Mouse (Mus musculus) thymus, adult 2 months (tissue): ENCODE measurements around the gene Lpgat1. TPM values are rescaled to one million over a fixed set of nuclear protein-coding genes. Genes with fewer than 3 reads are reported as not detected.

Experiments used
- DNase-seq: peaks from one replicate; pipeline ENCODE4 v3.0.0; 2021
- H3K27ac ChIP-seq: fragments of 200-500 bp; 2 replicates; pipeline ENCODE4 v1.5.1; 2012; ENCODE audit warnings: low read length, control low read depth; ENCODE audit not compliant: control insufficient read depth, insufficient read depth
- H3K27me3 ChIP-seq: fragments of 200-500 bp; 2 replicates; pipeline ENCODE4 v1.6.1; 2012; ENCODE audit warnings: mild to moderate bottlenecking, low read length, moderate library complexity, mixed read lengths; ENCODE audit not compliant: control insufficient read depth, insufficient read depth
- H3K36me3 ChIP-seq: fragments of 200-500 bp; 2 replicates; pipeline ENCODE4 v1.6.1; 2012; ENCODE audit warnings: mild to moderate bottlenecking, low read length, moderate library complexity; ENCODE audit not compliant: control insufficient read depth, insufficient read depth
- H3K4me1 ChIP-seq: fragments of 200-500 bp; replicated peaks from 2 replicates; pipeline ENCODE4 v1.6.1; 2012; ENCODE audit warnings: low read length; ENCODE audit not compliant: control insufficient read depth, insufficient read depth
- H3K4me3 ChIP-seq: fragments of 200-500 bp; 2 replicates; pipeline ENCODE4 v1.5.1; 2012; ENCODE audit warnings: mild to moderate bottlenecking, low read length, control low read depth, moderate library complexity; ENCODE audit not compliant: control insufficient read depth, insufficient read depth
- CTCF ChIP-seq: fragments of 200-500 bp; IDR thresholded peaks from 2 replicates; pipeline ENCODE4 v1.5.1; 2012; ENCODE audit warnings: mild to moderate bottlenecking, control low read depth, low read length, moderate library complexity, borderline replicate concordance; ENCODE audit not compliant: control insufficient read depth, poor library complexity, insufficient read depth; ENCODE audit errors: extremely low read depth
- POLR2A ChIP-seq: fragments of 200-500 bp; IDR thresholded peaks from 2 replicates; pipeline ENCODE4 v1.6.1; 2012; ENCODE audit warnings: mild to moderate bottlenecking, low read length, control low read depth, moderate library complexity; ENCODE audit not compliant: control insufficient read depth, poor library complexity, insufficient read depth; ENCODE audit errors: extremely low read depth
- WGBS: fragments of 180-500 bp; shearing (Covaris S2); methylation state at CpG from one replicate; pipeline ENCODE4 v1.1.7; 2018; 5-methylcytosine and 5-hydroxymethylcytosine counted together
- polyA plus RNA-seq: library from polyadenylated mRNA; depleted of rRNA; stranded (reverse); fragments of >200 nt; gene quantifications from 2 replicates; pipeline ENCODE4 v1.2.3, GENCODE M21; 2012

Gene Lpgat1
- polyA plus RNA-seq, 1 experiment, result 11.2 TPM

DNA sequence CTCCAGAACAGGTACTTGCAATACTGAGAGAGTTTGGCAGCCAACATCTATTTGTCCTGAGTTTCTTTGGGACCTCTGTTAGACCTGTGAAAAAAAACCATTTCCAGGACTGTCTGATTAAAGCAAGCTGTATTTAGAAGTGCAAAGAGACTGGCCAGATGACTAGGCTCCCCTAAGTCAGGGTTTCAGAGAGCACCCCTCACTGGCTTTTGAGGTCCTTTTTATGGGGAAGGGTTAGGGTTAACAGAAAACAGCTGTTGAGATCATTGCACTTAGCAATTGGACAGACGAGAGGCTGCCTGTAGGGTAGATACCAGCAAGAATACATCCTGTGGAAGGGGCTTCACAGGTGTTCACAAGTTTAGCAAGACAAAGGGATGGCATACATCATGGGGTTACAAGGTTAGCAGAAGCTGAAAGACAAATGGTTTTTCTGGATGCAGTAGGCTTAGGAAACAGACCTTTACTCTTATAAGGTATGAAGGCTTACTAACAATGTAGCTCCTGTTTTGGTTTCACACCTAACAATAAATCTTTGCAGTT, 19.3 kb upstream of the Lpgat1 start:
- Histone ChIP-seq H3K27me3 (no peaks in the 10 kb centered on the region), H3K4me3 (no peak overlapping the region), H3K27ac (no peak overlapping the region), H3K36me3 (no peaks in the 10 kb centered on the region), H3K4me1 (no peaks in the 10 kb centered on the region)
- 13% methylated on average over 1 of the region's 1 CpGs for WGBS
- no peak for TF ChIP-seq CTCF
- TF ChIP-seq POLR2A, result no peak
- DNase-seq, result no peak

GRCm38 (mm10) chr1:191704535-191704934, 13.1 kb upstream of the Lpgat1 start:
- TF ChIP-seq CTCF, result no peak
- TF ChIP-seq POLR2A, result no peak
- no peak for DNase-seq
- no peak overlapping the region for H3K4me3 ChIP-seq
- no peaks in the 10 kb centered on the region for H3K27me3 ChIP-seq
- H3K36me3 ChIP-seq, result no peaks in the 10 kb centered on the region
- H3K27ac ChIP-seq, result no peak overlapping the region
- WGBS, result 34% methylated on average over 4 of the region's 4 CpGs
- no peaks in the 10 kb centered on the region for H3K4me1 ChIP-seq

DNA sequence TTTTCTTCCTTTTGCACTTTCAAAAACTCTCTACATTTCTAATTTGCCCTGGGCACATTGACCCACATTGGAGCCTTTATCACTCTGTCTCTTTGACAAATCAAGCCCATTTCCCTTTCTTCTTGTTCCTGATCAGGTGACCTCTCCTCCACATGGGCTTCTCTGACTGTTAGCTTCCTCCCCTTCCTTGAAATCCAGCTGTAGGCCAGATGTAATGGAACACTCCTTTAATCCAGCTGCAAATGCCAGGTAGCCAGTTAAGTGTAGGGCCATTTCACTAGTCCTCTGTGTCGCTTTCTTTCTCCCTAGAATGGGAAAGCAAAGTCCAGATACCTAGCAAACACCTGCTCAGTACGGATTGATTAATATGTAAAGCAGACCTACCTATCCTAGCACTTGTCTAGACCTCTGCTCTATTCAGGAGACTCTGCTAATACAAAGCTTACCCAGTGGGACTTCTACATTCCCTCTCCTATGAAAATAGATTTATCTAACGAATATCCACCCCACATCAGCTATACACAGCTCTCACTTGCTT, 11.0 kb upstream of the Lpgat1 start:
- Histone ChIP-seq H3K27me3 (no peaks in the 10 kb centered on the region), H3K27ac (no peak overlapping the region), H3K36me3 (no peaks in the 10 kb centered on the region), H3K4me3 (no peak overlapping the region), H3K4me1 (no peaks in the 10 kb centered on the region)
- DNase-seq, result no peak
- TF ChIP-seq POLR2A (no peak), CTCF (no peak)
- WGBS, result 92% methylated on average over 3 of the region's 3 CpGs

GRCm38 (mm10) chr1:191709811-191710210, 7.8 kb upstream of the Lpgat1 start:
- Histone ChIP-seq H3K4me1 (no peaks in the 10 kb centered on the region), H3K27me3 (no peaks in the 10 kb centered on the region), H3K36me3 (no peaks in the 10 kb centered on the region), H3K27ac (no peak overlapping the region), H3K4me3 (no peak overlapping the region)
- DNase-seq, result no peak
- WGBS, result 91% methylated on average over 2 of the region's 2 CpGs
- TF ChIP-seq CTCF (no peak), POLR2A (no peak)

- no peak overlapping the region for H3K4me3 ChIP-seq
- H3K36me3 ChIP-seq, result no peaks in the 10 kb centered on the region
- H3K27me3 ChIP-seq, result no peaks in the 10 kb centered on the region
- no peak for DNase-seq
- TF ChIP-seq POLR2A (no peak), CTCF (no peak)
- H3K4me1 ChIP-seq, result no peaks in the 10 kb centered on the region
- 91% methylated on average over 4 of the region's 4 CpGs for WGBS
- no peak overlapping the region for H3K27ac ChIP-seq
Observed at GRCm38 (mm10) chr1:191712224-191712838, 5.3 kb upstream of the Lpgat1 start.

DNA sequence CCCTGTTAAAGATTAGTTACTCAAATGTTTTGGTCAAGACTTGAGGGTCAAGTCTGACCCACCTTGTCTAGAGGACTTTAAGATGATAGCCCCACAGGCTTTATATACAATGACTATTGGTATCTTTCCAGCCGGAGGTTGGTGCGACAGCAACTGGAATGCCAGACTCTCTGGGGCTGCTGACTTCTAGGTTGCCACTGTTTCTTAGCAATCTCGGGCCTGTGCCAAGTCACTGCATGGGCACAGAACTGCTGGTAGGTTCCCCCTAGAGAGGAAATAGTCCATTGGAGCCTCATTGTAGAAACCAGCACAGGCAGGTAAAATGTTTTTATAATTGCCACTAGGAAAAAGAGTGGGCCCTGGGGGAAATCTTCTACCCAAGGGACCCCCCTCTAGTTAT, 3.8 kb upstream of the Lpgat1 start:
- Histone ChIP-seq H3K36me3 (no peaks in the 10 kb centered on the region), H3K27ac (no peak overlapping the region), H3K27me3 (no peaks in the 10 kb centered on the region), H3K4me3 (no peak overlapping the region), H3K4me1 (peaks cover 2% of the 10 kb centered on the region)
- no peak for DNase-seq
- WGBS, result 91% methylated on average over 3 of the region's 3 CpGs
- TF ChIP-seq POLR2A (no peak), CTCF (no peak)
